Mouse (Mus musculus) bone marrow, adult 2 months (tissue): Measurements from ENCODE around the gene Cdh1.

Source experiments
- CTCF ChIP-seq: fragments of 200-500 bp; IDR thresholded peaks from 2 replicates; pipeline ENCODE4 v1.5.1; 2011; ENCODE audit warnings: low read length, control low read depth; ENCODE audit not compliant: control insufficient read depth, insufficient read depth
- POLR2A ChIP-seq: fragments of 200-500 bp; IDR thresholded peaks from 2 replicates; pipeline ENCODE4 v1.6.1; 2011; ENCODE audit warnings: low read depth, mild to moderate bottlenecking, control low read depth, low read length, borderline replicate concordance; ENCODE audit not compliant: control insufficient read depth

GRCm38 (mm10) chr8:106614704-106615103 is 11.6 kb downstream of the Cdh1 start:
- TF ChIP-seq CTCF (no peak), POLR2A (no peak)
